Mouse (Mus musculus) B cell, adult 2 months (primary cell): Measurements from ENCODE around the gene Nudt22.
"Not testable (repeated sequence)": the region's sequence is repeated elsewhere in the genome, so short reads cannot be mapped to it uniquely, and the experiment has no call there.

Experiments
- DNase-seq, 2 experiments: peaks; one replicate each; pipeline ENCODE4 v3.0.0; 2022

Nudt22 gene

GRCm38 (mm10) chr19:6994489-6994888 is 1.4 kb downstream of the Nudt22 start:
- DNase-seq, result no peak

- DNase-seq, result no peak
Measured at GRCm38 (mm10) chr19:6994002-6994401, 1.9 kb downstream of the Nudt22 start.

- no peak for DNase-seq
Measured at GRCm38 (mm10) chr19:6993011-6993770, 2.7 kb downstream of the Nudt22 start.

GRCm38 (mm10) chr19:6992011-6992858 is 3.7 kb downstream of the Nudt22 start, which contains the start of gene Dnajc4:
Gene Dnajc4, minus strand, starts transcription at chr19:6992572.
- peak; percentile 95 to 96 for DNase-seq

GRCm38 (mm10) chr19:6991166-6991565 is 4.8 kb downstream of the Nudt22 start:
- not testable (repeated sequence) for DNase-seq

- no peak for DNase-seq
Measured at GRCm38 (mm10) chr19:6990712-6991111, 5.2 kb downstream of the Nudt22 start.

- no peak for DNase-seq
Measured at GRCm38 (mm10) chr19:6989251-6989650, 6.7 kb downstream of the Nudt22 start.

- DNase-seq, result no peak
Measured at GRCm38 (mm10) chr19:6987904-6988285, 8.0 kb downstream of the Nudt22 start.

- DNase-seq, result peak; percentile 60 to 62
Measured at GRCm38 (mm10) chr19:6987061-6987903, 8.6 kb downstream of the Nudt22 start, which contains the start of gene Vegfb. Gene Vegfb, minus strand, starts transcription at chr19:6987651.

- DNase-seq, result no peak
Measured at GRCm38 (mm10) chr19:6985951-6986708, 9.8 kb downstream of the Nudt22 start.

- DNase-seq, result no peak
Measured at GRCm38 (mm10) chr19:6985300-6985699, 10.6 kb downstream of the Nudt22 start.

- no peak for DNase-seq
Measured at GRCm38 (mm10) chr19:6983621-6984020, 12.3 kb downstream of the Nudt22 start.

- DNase-seq, result no peak
Measured at GRCm38 (mm10) chr19:6981465-6981864, 14.5 kb downstream of the Nudt22 start.

GRCm38 (mm10) chr19:6980381-6981093 is 15.4 kb downstream of the Nudt22 start, which contains the start of gene Fkbp2:
Gene Fkbp2, minus strand, starts transcription at chr19:6980501.
- peak; percentile 98 to 99 for DNase-seq

- peak; percentile 100 for DNase-seq
Measured at GRCm38 (mm10) chr19:6979486-6980380, 16.2 kb downstream of the Nudt22 start.

GRCm38 (mm10) chr19:6979001-6979479 is 16.9 kb downstream of the Nudt22 start:
- DNase-seq, result peak in 1 of 2 experiments; percentile 25

- DNase-seq, result no peak
Measured at GRCm38 (mm10) chr19:6978639-6978974, 17.3 kb downstream of the Nudt22 start.

- DNase-seq, result no peak
Measured at GRCm38 (mm10) chr19:6977759-6978638, 17.9 kb downstream of the Nudt22 start.
